ENCODE assay signal across 17 mouse cellular contexts in genomic region chr12:76571266-76571665, GRCm38 (mm10). TPM values are rescaled to one million over a fixed set of nuclear protein-coding genes. Genes with fewer than 3 reads are reported as not detected.
DNase-seq lines count a peak whose midpoint lies in the region; ATAC-seq and TF ChIP-seq lines count a peak whose summit lies in the region.
"Had no signal": no experiment of that assay in that cellular context is flagged by ENCODE, and none has a peak within 500 bp of the region (broad histone marks: within the 10 kb centered on the region; RNA-seq: fewer than 3 reads in every experiment).

No protein-coding gene starts in this region.

- TF ChIP-seq POLR2A in thymus, adult 2 months (IDR thresholded peaks at IDR 0.05; ENCODE audit: control insufficient read depth, extremely low read depth, insufficient read depth, low read length, poor library complexity): no peak

- no peak for DNase-seq in liver, embryonic 14.5 days (ENCODE audit: low read depth in 3 of 3, low spot score in 3 of 3)
- DNase-seq in liver, postnatal 0 days: no peak
- DNase-seq in kidney, adult 11 months: peak; percentile 83
- peak; percentile 63 to 80 for DNase-seq in kidney, postnatal 4 days
- no peak for DNase-seq in thymus, adult 2 months
- no peak for DNase-seq in layer of hippocampus, adult 9-11 months
- DNase-seq in right cerebral cortex, adult 2 months (ENCODE audit: low spot score in 2 of 2): no peak
- DNase-seq: adrenal gland, postnatal 25 days; cerebellum, adult 9-10 months; heart, postnatal 36 days; right cerebral cortex, postnatal 4 days had no signal

- no peaks in the 10 kb centered on the region for H3K9me3 ChIP-seq in liver, embryonic 14.5 days (ENCODE audit: control insufficient read depth, low read length)
- H3K9me3 ChIP-seq in liver, postnatal 0 days (ENCODE audit: low read length): no peaks in the 10 kb centered on the region
- no peaks in the 10 kb centered on the region for H3K9me3 ChIP-seq in kidney, embryonic 14.5 days (ENCODE audit: control insufficient read depth, low read length)
- H3K9me3 ChIP-seq: embryonic facial prominence, embryonic 15.5 days; midbrain, embryonic 12.5 days had no signal

- 71% methylated on average over 10 of the region's 10 CpGs for WGBS in liver, embryonic 14.5 days (ENCODE audit: insufficient replicate concordance)
- 83% methylated on average over 10 of the region's 10 CpGs for WGBS in liver, postnatal 0 days (ENCODE audit: insufficient replicate concordance)
- 82% methylated on average over 10 of the region's 10 CpGs for WGBS in kidney, embryonic 14.5 days
- WGBS in thymus, adult 2 months: 96% methylated on average over 10 of the region's 10 CpGs

- H3K4me1 ChIP-seq in liver, embryonic 14.5 days (replicated peaks; ENCODE audit: control insufficient read depth in 2 of 2, insufficient read depth in 2 of 2, low read length in 1 of 2): peaks cover 5 to 8% of the 10 kb centered on the region in 2 experiments
- no peaks in the 10 kb centered on the region for H3K4me1 ChIP-seq in liver, postnatal 0 days (ENCODE audit: insufficient read depth)
- peaks cover 12% of the 10 kb centered on the region; the same call in 1 of the 2 replicates for H3K4me1 ChIP-seq in kidney, embryonic 14.5 days (ENCODE audit: control insufficient read depth, insufficient read depth, low read length)
- no peaks in the 10 kb centered on the region for H3K4me1 ChIP-seq in thymus, adult 2 months (replicated peaks; ENCODE audit: control insufficient read depth, insufficient read depth, low read length)
- H3K4me1 ChIP-seq: embryonic facial prominence, embryonic 15.5 days; midbrain, embryonic 12.5 days had no signal

- H3K27me3 ChIP-seq in liver, embryonic 14.5 days (ENCODE audit: control insufficient read depth, insufficient read depth, low read length): no peaks in the 10 kb centered on the region
- H3K27me3 ChIP-seq in liver, postnatal 0 days (ENCODE audit: insufficient read depth, low read length): no peaks in the 10 kb centered on the region
- H3K27me3 ChIP-seq in kidney, embryonic 14.5 days (ENCODE audit: control insufficient read depth, insufficient read depth, low read length): no peaks in the 10 kb centered on the region
- H3K27me3 ChIP-seq in thymus, adult 2 months (ENCODE audit: control insufficient read depth, insufficient read depth, low read length): no peaks in the 10 kb centered on the region
- H3K27me3 ChIP-seq: embryonic facial prominence, embryonic 15.5 days; heart, embryonic 13.5 days; midbrain, embryonic 12.5 days had no signal

- H3K9ac ChIP-seq in liver, embryonic 14.5 days (replicated peaks): no peak overlapping the region
- H3K9ac ChIP-seq in liver, postnatal 0 days (replicated peaks): no peak overlapping the region
- peak overlapping the region; percentile 40; the same call in 1 of the 2 replicates for H3K9ac ChIP-seq in kidney, embryonic 14.5 days (ENCODE audit: low read depth, low read length)
- H3K9ac ChIP-seq: embryonic facial prominence, embryonic 15.5 days; midbrain, embryonic 12.5 days had no signal

- H3K4me3 ChIP-seq in liver, embryonic 14.5 days (ENCODE audit: insufficient read depth in 1 of 2, low read depth in 2 of 2, low read length in 2 of 2): no peak overlapping the region
- H3K4me3 ChIP-seq in liver, postnatal 0 days (ENCODE audit: low read depth, low read length): no peak overlapping the region
- H3K4me3 ChIP-seq in kidney, embryonic 14.5 days (ENCODE audit: low read length): no peak overlapping the region
- H3K4me3 ChIP-seq in thymus, adult 2 months (ENCODE audit: control insufficient read depth, insufficient read depth, low read length): no peak overlapping the region
- H3K4me3 ChIP-seq: embryonic facial prominence, embryonic 15.5 days; heart, embryonic 13.5 days; midbrain, embryonic 12.5 days had no signal

- H3K4me2 ChIP-seq in liver, embryonic 14.5 days (ENCODE audit: low read depth): no peak overlapping the region
- H3K4me2 ChIP-seq in liver, postnatal 0 days (ENCODE audit: low read depth, low read length): no peak overlapping the region
- no peak overlapping the region for H3K4me2 ChIP-seq in kidney, embryonic 14.5 days (replicated peaks; ENCODE audit: low read depth, low read length)
- H3K4me2 ChIP-seq: embryonic facial prominence, embryonic 15.5 days; heart, embryonic 13.5 days; midbrain, embryonic 12.5 days had no signal

- peak; percentile 24; the same call in 1 of the 2 replicates for TF ChIP-seq CTCF in liver, embryonic 14.5 days (IDR thresholded peaks at IDR 0.05; ENCODE audit: low read depth)
- TF ChIP-seq CTCF in liver, postnatal 0 days (IDR thresholded peaks at IDR 0.05; ENCODE audit: low read depth): no peak
- no peak for TF ChIP-seq CTCF in thymus, adult 2 months (IDR thresholded peaks at IDR 0.05; ENCODE audit: borderline replicate concordance, control insufficient read depth, extremely low read depth, insufficient read depth, low read length, poor library complexity)

- no peak for ATAC-seq in liver, embryonic 14.5 days (ENCODE audit: insufficient read depth)
- ATAC-seq in liver, postnatal 0 days: no peak
- ATAC-seq in kidney, embryonic 14.5 days (ENCODE audit: low FRiP score, low TSS enrichment): peak; percentile 17; the same call in 1 of the 2 replicates
- ATAC-seq: hindbrain, embryonic 16.5 days had no signal

- TF ChIP-seq EP300 in liver, embryonic 14.5 days (IDR thresholded peaks at IDR 0.05; ENCODE audit: low read depth): no peak
- TF ChIP-seq EP300 in liver, postnatal 0 days (IDR thresholded peaks at IDR 0.05; ENCODE audit: low read depth): no peak

- H3K27ac ChIP-seq in liver, embryonic 14.5 days: no peak overlapping the region
- no peak overlapping the region for H3K27ac ChIP-seq in liver, postnatal 0 days (ENCODE audit: low read depth)
- H3K27ac ChIP-seq in kidney, embryonic 14.5 days (ENCODE audit: low read depth, low read length): peak overlapping the region; percentile 55; the same call in 1 of the 2 replicates
- no peak overlapping the region for H3K27ac ChIP-seq in thymus, adult 2 months (ENCODE audit: control insufficient read depth, insufficient read depth, low read length)
- H3K27ac ChIP-seq: embryonic facial prominence, embryonic 15.5 days; heart, embryonic 13.5 days; macrophage; midbrain, embryonic 12.5 days had no signal

- H3K36me3 ChIP-seq in liver, embryonic 14.5 days (replicated peaks; ENCODE audit: control insufficient read depth, insufficient read depth, low read depth): no peaks in the 10 kb centered on the region
- H3K36me3 ChIP-seq in liver, postnatal 0 days (replicated peaks; ENCODE audit: insufficient read depth, low read length): peaks cover 60% of the 10 kb centered on the region
- H3K36me3 ChIP-seq in kidney, embryonic 14.5 days (ENCODE audit: control insufficient read depth, insufficient read depth, low read length): peaks cover 44% of the 10 kb centered on the region
- H3K36me3 ChIP-seq in thymus, adult 2 months (ENCODE audit: control insufficient read depth, insufficient read depth, low read length): no peaks in the 10 kb centered on the region
- H3K36me3 ChIP-seq: midbrain, embryonic 12.5 days had no signal

RNA-seq across cellular contexts. Expression of gene Plekhg3, which starts 40.6 kb away (rescaled TPM):
- polyA plus RNA-seq in liver, embryonic 14.5 days (2012; rRNA removed): 4.1 and 5.0 TPM in 2 replicates
- 1.4 and 2.3 TPM in 2 replicates for polyA plus RNA-seq in liver, embryonic 14.5 days (2014; fragmentation: Nextera tagmentation; extraction: Ambion mirVana)
- 3.3 and 3.7 TPM in 2 replicates for polyA plus RNA-seq in liver, postnatal 0 days (2015; fragmentation: Nextera tagmentation; extraction: Ambion mirVana)
- 7.9 and 15.1 TPM in 2 replicates for polyA plus RNA-seq in kidney, embryonic 14.5 days (2014; fragmentation: Nextera tagmentation; extraction: Ambion mirVana)
- polyA plus RNA-seq in thymus, adult 2 months (2012; rRNA removed): 12.0 and 13.6 TPM in 2 replicates

Comparison
In these comparisons a context has a peak if more than half of its experiments do, and no peak if none do; other contexts are left out.
1. DNase-seq: peak in kidney, adult 11 months (single experiment) and kidney, postnatal 4 days (2 of 2); none in liver, embryonic 14.5 days (0 of 3), liver, postnatal 0 days (single experiment), thymus, adult 2 months (single experiment), layer of hippocampus, adult 9-11 months (single experiment) and right cerebral cortex, adult 2 months (0 of 2).